Mouse (Mus musculus) stomach, postnatal 0 days (tissue): ENCODE data around the gene Ptcra.

Source experiments
- CTCF ChIP-seq: IDR thresholded peaks from 2 replicates; pipeline ENCODE4 v1.5.1; 2016; ENCODE audit warnings: antibody characterized with exemption, low read depth, mild to moderate bottlenecking, moderate library complexity
- EP300 ChIP-seq: optimal IDR thresholded peaks from 2 replicates; pipeline ENCODE3; 2016; ENCODE audit warnings: antibody characterized with exemption

- TF ChIP-seq CTCF: no peak
- no peak for TF ChIP-seq EP300
Measured at GRCm38 (mm10) chr17:46721077-46721476, 42.4 kb downstream of the Ptcra start.
